Mouse (Mus musculus) C2C12 (cell line): Measurements from ENCODE around the gene Ubtd2.

Source experiments
- CEBPB ChIP-seq: IDR thresholded peaks from one replicate; pipeline ENCODE4 v1.6.1; 2011; ENCODE audit warnings: low read depth, mild to moderate bottlenecking, control low read depth, moderate library complexity
- CTCF ChIP-seq: IDR thresholded peaks from one replicate; pipeline ENCODE4 v1.5.1; 2011; ENCODE audit not compliant: control insufficient read depth, insufficient read depth, insufficient read length
- MAX ChIP-seq: IDR thresholded peaks from one replicate; pipeline ENCODE4 v1.6.1; 2011; ENCODE audit warnings: mild to moderate bottlenecking, control low read depth
- MYOD1 ChIP-seq: IDR thresholded peaks from one replicate; pipeline ENCODE4 v1.6.1; 2011; ENCODE audit warnings: low read depth; ENCODE audit not compliant: control insufficient read depth, insufficient read length
- MYOG ChIP-seq: IDR thresholded peaks from one replicate; pipeline ENCODE4 v1.6.1; 2011; ENCODE audit not compliant: control insufficient read depth, insufficient read length; ENCODE audit errors: extremely low read depth
- USF1 ChIP-seq: IDR thresholded peaks from one replicate; pipeline ENCODE4 v1.6.1; 2011; ENCODE audit warnings: low read depth, mild to moderate bottlenecking, control low read depth, moderate library complexity

GRCm38 (mm10) chr11:32533482-32534261 is 78.5 kb downstream of the Ubtd2 start:
- TF ChIP-seq CEBPB (no peak), CTCF (no peak), USF1 (peak; percentile 74), MYOG (no peak), MAX (peak; percentile 87), MYOD1 (no peak)
